Mouse (Mus musculus): ENCODE results near the gene Tmem87a.

DNA sequence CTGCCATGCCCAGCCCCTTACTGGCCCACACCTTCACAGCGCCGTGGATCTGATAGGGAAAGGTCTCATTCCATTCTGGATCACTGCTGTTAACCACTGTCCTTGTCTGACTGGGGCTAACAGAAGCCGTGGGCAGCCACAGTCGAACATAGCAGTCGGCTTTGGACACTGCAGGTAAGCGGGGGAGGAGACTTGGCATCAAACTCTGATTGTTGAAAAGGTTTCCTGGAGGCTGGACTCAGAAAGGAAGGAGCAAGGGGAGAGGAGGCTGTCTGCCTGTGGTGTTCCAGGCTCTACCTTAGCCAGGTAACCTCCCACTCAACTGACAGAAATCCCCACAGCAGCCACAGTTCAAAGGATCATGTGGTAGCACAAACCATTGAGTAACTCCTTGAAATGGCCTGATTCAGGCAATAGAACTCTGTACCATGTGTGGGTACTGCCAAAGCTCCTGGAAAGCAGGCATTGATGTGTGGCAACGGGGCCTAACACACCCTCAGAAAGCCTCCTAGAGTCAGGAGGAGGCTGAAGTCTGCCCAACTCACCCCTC, 91.6 kb downstream of the Tmem87a start:
- TF ChIP-seq CTCF (IDR thresholded peaks at IDR 0.05; ENCODE audit: low read depth): no peak
- no peak for TF ChIP-seq EP300 (IDR thresholded peaks at IDR 0.05; ENCODE audit: low read depth)

Measured in liver, embryonic 14.5 days (tissue).